Mouse (Mus musculus): Measurements from ENCODE around the gene Znhit6. TPM values are rescaled to one million over a fixed set of nuclear protein-coding genes. Genes with fewer than 3 reads are reported as not detected.

Znhit6 gene
- polyA plus RNA-seq, 2 experiments, result 8.5 to 14.1 TPM

GRCm38 (mm10) chr3:145613234-145613633 lies 37.2 kb downstream of the Znhit6 start:
- H3K27ac ChIP-seq, result no peak overlapping the region
- peaks cover 0 to 4% of the 10 kb centered on the region in 2 experiments; a peak in 2 of 4 replicates for H3K4me1 ChIP-seq (replicated peaks; ENCODE audit: control insufficient read depth in 2 of 2, insufficient read depth in 2 of 2, low read length in 1 of 2)
- no peak overlapping the region for H3K4me3 ChIP-seq (ENCODE audit: insufficient read depth in 1 of 2, low read depth in 2 of 2, low read length in 2 of 2)
- no peak for DNase-seq (ENCODE audit: low read depth in 3 of 3, low spot score in 3 of 3)
- no peak for TF ChIP-seq EP300 (IDR thresholded peaks at IDR 0.05; ENCODE audit: low read depth)
- no peak for TF ChIP-seq CTCF (IDR thresholded peaks at IDR 0.05; ENCODE audit: low read depth)
- no peaks in the 10 kb centered on the region for H3K36me3 ChIP-seq (replicated peaks; ENCODE audit: control insufficient read depth, insufficient read depth, low read depth)
- no peaks in the 10 kb centered on the region for H3K27me3 ChIP-seq (ENCODE audit: control insufficient read depth, insufficient read depth, low read length)
- H3K4me2 ChIP-seq (ENCODE audit: low read depth), result no peak overlapping the region
- H3K9me3 ChIP-seq (ENCODE audit: control insufficient read depth, low read length), result no peaks in the 10 kb centered on the region
- ATAC-seq (ENCODE audit: insufficient read depth), result no peak
- 50% methylated on average over 4 of the region's 4 CpGs for WGBS (ENCODE audit: insufficient replicate concordance)
- H3K9ac ChIP-seq (replicated peaks), result no peak overlapping the region

GRCm38 (mm10) chr3:145614362-145615115 lies 38.5 kb downstream of the Znhit6 start:
- peaks cover 0 to 4% of the 10 kb centered on the region in 2 experiments; a peak in 2 of 4 replicates for H3K4me1 ChIP-seq (replicated peaks; ENCODE audit: control insufficient read depth in 2 of 2, insufficient read depth in 2 of 2, low read length in 1 of 2)
- no peaks in the 10 kb centered on the region for H3K27me3 ChIP-seq (ENCODE audit: control insufficient read depth, insufficient read depth, low read length)
- H3K4me3 ChIP-seq (ENCODE audit: insufficient read depth in 1 of 2, low read depth in 2 of 2, low read length in 2 of 2), result no peak overlapping the region
- WGBS (ENCODE audit: insufficient replicate concordance), result 21% methylated on average over 17 of the region's 17 CpGs
- H3K4me2 ChIP-seq (ENCODE audit: low read depth), result no peak overlapping the region
- ATAC-seq (ENCODE audit: insufficient read depth) (no peak), DNase-seq (ENCODE audit: low read depth in 3 of 3, low spot score in 3 of 3) (no peak)
- H3K36me3 ChIP-seq (replicated peaks; ENCODE audit: control insufficient read depth, insufficient read depth, low read depth), result no peaks in the 10 kb centered on the region
- TF ChIP-seq EP300 (IDR thresholded peaks at IDR 0.05; ENCODE audit: low read depth) (no peak), CTCF (IDR thresholded peaks at IDR 0.05; ENCODE audit: low read depth) (no peak)
- H3K9ac ChIP-seq (replicated peaks), result no peak overlapping the region
- H3K27ac ChIP-seq, result no peak overlapping the region
- H3K9me3 ChIP-seq (ENCODE audit: control insufficient read depth, low read length), result no peaks in the 10 kb centered on the region

GRCm38 (mm10) chr3:145618299-145618698 lies 42.3 kb downstream of the Znhit6 start:
- Histone ChIP-seq H3K36me3 (replicated peaks; ENCODE audit: control insufficient read depth, insufficient read depth, low read depth) (no peaks in the 10 kb centered on the region), H3K4me3 (ENCODE audit: insufficient read depth in 1 of 2, low read depth in 2 of 2, low read length in 2 of 2) (no peak overlapping the region), H3K9me3 (ENCODE audit: control insufficient read depth, low read length) (no peaks in the 10 kb centered on the region), H3K27me3 (ENCODE audit: control insufficient read depth, insufficient read depth, low read length) (no peaks in the 10 kb centered on the region), H3K4me1 (replicated peaks; ENCODE audit: control insufficient read depth in 2 of 2, insufficient read depth in 2 of 2, low read length in 1 of 2) (peaks cover 0 to 4% of the 10 kb centered on the region in 2 experiments; a peak in 2 of 4 replicates), H3K27ac (no peak overlapping the region), H3K9ac (replicated peaks) (no peak overlapping the region), H3K4me2 (ENCODE audit: low read depth) (no peak overlapping the region)
- 40% methylated on average over 9 of the region's 9 CpGs for WGBS (ENCODE audit: insufficient replicate concordance)
- TF ChIP-seq CTCF (IDR thresholded peaks at IDR 0.05; ENCODE audit: low read depth) (no peak), EP300 (IDR thresholded peaks at IDR 0.05; ENCODE audit: low read depth) (no peak)
- ATAC-seq (ENCODE audit: insufficient read depth) (no peak; the same call in 1 of the 2 replicates), DNase-seq (ENCODE audit: low read depth in 3 of 3, low spot score in 3 of 3) (no peak)

- Histone ChIP-seq H3K4me3 (ENCODE audit: insufficient read depth in 1 of 2, low read depth in 2 of 2, low read length in 2 of 2) (no peak overlapping the region), H3K4me2 (ENCODE audit: low read depth) (no peak overlapping the region), H3K4me1 (replicated peaks; ENCODE audit: control insufficient read depth in 2 of 2, insufficient read depth in 2 of 2, low read length in 1 of 2) (peaks cover 0 to 2% of the 10 kb centered on the region in 2 experiments; a peak in 1 of 4 replicates), H3K36me3 (replicated peaks; ENCODE audit: control insufficient read depth, insufficient read depth, low read depth) (no peaks in the 10 kb centered on the region), H3K9ac (replicated peaks) (no peak overlapping the region), H3K9me3 (ENCODE audit: control insufficient read depth, low read length) (no peaks in the 10 kb centered on the region), H3K27ac (no peak overlapping the region), H3K27me3 (ENCODE audit: control insufficient read depth, insufficient read depth, low read length) (no peaks in the 10 kb centered on the region)
- ATAC-seq (ENCODE audit: insufficient read depth) (no peak), DNase-seq (ENCODE audit: low read depth in 3 of 3, low spot score in 3 of 3) (no peak)
- 79% methylated on average over 17 of the region's 17 CpGs for WGBS (ENCODE audit: insufficient replicate concordance)
- TF ChIP-seq EP300 (IDR thresholded peaks at IDR 0.05; ENCODE audit: low read depth) (no peak), CTCF (IDR thresholded peaks at IDR 0.05; ENCODE audit: low read depth) (no peak)
Measured at GRCm38 (mm10) chr3:145619621-145620365, 43.8 kb downstream of the Znhit6 start.

GRCm38 (mm10) chr3:145621209-145621608 lies 45.2 kb downstream of the Znhit6 start:
- DNase-seq (ENCODE audit: low read depth in 3 of 3, low spot score in 3 of 3), result no peak
- no peaks in the 10 kb centered on the region for H3K27me3 ChIP-seq (ENCODE audit: control insufficient read depth, insufficient read depth, low read length)
- H3K4me1 ChIP-seq (replicated peaks; ENCODE audit: control insufficient read depth in 2 of 2, insufficient read depth in 2 of 2, low read length in 1 of 2), result peaks cover 0 to 7% of the 10 kb centered on the region in 2 experiments; a peak in 2 of 4 replicates
- WGBS (ENCODE audit: insufficient replicate concordance), result 68% methylated on average over 4 of the region's 4 CpGs
- no peak overlapping the region for H3K4me2 ChIP-seq (ENCODE audit: low read depth)
- no peak overlapping the region for H3K4me3 ChIP-seq (ENCODE audit: insufficient read depth in 1 of 2, low read depth in 2 of 2, low read length in 2 of 2)
- H3K36me3 ChIP-seq (replicated peaks; ENCODE audit: control insufficient read depth, insufficient read depth, low read depth), result no peaks in the 10 kb centered on the region
- no peak overlapping the region for H3K27ac ChIP-seq
- no peaks in the 10 kb centered on the region for H3K9me3 ChIP-seq (ENCODE audit: control insufficient read depth, low read length)
- H3K9ac ChIP-seq (replicated peaks), result no peak overlapping the region
- no peak for ATAC-seq (ENCODE audit: insufficient read depth)
- TF ChIP-seq EP300 (IDR thresholded peaks at IDR 0.05; ENCODE audit: low read depth), result no peak

All from liver, embryonic 14.5 days (tissue).